Mouse (Mus musculus) natural killer cell, adult 2 months (primary cell): Measurements from ENCODE around the gene Samd14.
"Not testable (repeated sequence)": the region's sequence is repeated elsewhere in the genome, so short reads cannot be mapped to it uniquely, and the experiment has no call there.

Experiments
- DNase-seq, 2 experiments: peaks; one replicate each; pipeline ENCODE4 v3.0.0; 2022; ENCODE audit warnings: low spot score in 2 of 2

Gene Samd14

DNA sequence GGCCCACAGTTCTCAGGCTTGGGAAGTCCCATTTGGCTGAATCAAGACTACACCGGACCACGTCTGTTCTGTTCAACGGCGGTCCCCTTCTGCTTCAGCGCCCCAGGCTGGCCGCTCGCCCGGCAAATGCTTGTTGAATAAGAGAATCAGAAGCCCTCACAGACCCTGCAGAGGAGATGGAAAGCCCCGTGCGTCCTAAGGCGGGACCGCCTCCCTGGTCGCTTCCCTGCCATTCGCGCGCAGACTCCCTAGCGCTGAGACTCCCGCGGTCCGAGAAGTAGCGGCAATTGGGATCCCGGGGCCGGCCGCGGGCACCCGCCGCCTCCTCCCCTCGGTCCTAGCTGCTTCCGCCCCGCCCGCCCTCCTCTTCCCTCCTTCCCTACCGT lies at the start of gene Samd14:
Gene Samd14, plus strand, starts transcription at position 251 of the 386 bp plus-strand sequence.
- DNase-seq = no peak

DNA sequence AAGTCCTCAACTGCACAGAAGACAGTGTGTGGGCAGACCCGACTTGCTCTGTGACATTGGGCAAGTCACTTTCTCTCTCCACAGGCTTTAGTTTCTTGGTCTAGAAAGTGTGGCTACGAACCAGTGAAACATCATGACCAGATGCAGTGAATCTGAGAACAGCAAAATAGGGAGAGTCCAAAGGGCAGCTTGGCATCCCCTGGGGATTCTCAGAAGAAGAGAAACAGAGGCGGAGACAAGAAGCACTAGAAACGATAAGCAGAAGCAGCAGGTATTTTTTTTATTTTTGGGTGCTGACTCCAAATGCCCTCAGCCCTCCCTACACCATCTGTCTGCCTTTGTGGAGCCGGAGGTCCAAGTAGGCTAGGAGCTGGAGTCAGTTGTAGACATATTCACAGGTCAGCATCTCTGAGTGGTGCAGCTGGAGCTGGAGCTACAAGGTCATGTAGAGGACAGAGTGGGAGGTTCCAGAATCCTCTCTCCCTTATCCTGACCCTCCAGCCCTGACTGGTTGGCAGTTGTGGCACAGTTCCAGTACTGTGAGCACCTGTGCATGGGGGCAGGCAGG lies 47.1 kb upstream of the Samd14 start:
- DNase-seq = no peak

DNA sequence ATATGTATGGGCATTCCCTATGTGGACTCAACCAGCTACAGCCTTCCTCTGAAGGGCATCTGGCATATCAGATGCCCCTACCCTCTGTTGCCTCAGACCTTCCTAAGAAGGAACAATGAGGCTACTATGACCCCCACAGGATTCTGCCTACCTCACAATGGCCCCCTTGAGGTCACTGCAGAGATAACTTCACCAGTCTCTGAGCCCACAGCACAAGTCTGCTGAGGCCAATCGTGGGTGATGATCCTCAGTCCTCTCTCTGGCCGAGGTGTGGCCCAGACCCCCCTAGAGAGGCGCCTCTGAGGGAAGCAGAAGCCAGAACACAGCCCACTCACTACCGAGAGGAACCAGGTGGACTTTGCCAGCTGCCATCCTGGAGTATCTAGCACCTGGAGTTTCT lies 42.3 kb upstream of the Samd14 start, which contains the start of gene Hils1:
Gene Hils1, plus strand, starts transcription at position 175 of the 400 bp plus-strand sequence.
- no peak for DNase-seq

DNA sequence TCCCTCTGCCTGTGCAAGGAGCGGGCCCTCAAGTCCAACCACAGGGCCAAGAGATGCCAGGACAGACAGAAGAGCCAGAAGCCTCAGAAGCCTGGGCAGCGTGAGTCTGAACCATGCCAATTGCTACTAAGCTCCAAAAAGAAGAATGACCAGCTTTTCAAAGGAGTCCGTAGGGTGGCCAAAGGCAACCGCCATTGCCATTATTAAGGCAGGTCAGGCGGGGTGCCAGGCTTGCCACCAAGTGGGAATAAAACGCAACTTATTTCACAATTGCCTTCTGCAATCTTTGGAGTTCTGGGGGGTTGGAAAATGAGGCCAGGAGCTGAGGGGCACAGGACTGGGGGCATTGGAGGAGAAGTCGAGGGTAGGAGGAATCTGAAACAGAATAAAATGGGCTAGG lies 41.5 kb upstream of the Samd14 start:
- no peak for DNase-seq

DNA sequence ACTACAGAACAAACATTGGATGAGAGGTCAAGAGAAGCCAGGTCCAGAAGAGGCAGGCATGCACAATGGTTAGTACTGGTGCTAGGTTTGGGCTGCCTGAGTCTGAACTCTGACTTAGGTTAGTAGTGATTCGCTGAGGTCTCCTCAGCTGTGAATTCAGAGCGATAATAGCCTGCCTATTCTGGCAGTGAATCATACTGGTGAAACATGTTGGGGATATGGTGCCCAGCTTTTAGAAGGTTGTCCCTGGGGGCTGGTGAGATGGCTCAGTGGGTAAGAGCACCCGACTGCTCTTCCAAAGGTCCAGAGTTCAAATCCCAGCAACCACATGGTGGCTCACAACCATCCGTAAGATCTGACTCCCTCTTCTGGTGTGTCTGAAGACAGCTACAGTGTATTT lies 40.0 kb upstream of the Samd14 start:
- not testable (repeated sequence) for DNase-seq

DNA sequence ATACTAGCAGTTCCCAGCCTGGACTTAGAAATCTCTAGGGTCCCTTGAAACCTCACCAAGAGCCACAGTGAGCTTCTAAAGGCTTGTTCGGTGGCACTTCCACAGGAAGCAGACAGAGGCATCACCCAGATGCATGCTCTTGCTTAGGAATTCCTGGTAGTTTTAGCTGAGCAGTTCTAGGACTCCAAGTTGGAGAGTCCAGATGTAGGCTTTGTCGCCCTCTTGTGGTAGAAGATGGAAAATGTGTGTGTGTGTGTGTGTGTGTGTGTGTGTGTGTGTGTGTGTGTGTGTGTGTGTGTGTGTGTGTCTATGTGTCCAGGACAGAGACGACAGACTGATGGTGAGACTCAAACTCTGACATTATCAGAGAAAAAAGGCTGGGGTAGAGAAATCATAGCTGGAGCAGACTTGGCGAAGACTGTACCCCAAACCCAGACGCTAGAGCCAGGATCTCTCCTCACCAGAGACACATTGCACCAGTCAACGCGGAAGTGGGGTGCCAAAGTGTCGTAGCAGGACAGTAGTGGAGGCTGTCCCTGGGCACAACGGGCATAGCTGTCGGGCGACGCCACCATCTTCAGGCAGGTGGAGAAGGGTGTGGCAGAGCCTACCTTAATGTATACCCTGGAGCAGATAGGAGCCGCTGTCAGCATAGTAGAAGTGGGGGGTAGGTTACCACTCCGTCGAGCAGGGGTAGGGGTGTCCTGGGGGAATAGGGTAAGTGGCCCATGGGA lies 39.3 kb upstream of the Samd14 start:
- peak; percentile 54 for DNase-seq

DNA sequence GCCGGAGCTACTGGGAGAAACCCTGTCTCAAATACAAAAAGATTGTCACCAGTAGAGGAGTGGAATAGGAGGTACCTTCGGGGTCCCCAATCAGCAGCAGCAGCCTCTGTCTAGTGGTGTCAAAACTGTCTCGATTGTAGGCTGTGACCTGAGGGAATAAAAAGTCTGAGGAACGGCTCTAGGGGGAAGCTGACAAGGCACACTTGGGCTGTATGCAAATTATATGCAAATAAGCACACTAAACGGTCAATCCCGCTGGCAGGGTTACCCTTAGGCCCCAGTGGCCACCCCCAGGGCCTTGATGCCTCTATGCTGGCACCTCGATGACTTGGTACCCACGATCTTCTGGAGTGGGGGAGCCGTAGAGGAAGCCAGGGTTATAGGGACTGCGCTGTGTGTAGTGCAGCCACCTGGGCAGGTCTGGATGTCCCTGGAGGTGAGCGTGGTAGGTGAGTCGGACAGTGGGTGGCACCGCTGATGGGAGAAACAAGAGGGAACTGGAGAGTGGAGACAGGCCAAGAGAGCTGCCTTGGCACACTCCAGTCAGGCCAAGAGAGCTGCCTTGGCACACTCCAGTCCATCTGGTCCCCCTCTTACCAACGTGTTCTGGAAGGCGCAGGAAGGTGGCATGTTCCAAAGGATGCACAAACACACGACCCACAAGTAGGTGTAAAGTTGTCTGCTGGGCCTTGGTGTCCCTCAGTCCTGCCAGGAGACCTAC lies 37.6 kb upstream of the Samd14 start:
- no peak for DNase-seq

DNA sequence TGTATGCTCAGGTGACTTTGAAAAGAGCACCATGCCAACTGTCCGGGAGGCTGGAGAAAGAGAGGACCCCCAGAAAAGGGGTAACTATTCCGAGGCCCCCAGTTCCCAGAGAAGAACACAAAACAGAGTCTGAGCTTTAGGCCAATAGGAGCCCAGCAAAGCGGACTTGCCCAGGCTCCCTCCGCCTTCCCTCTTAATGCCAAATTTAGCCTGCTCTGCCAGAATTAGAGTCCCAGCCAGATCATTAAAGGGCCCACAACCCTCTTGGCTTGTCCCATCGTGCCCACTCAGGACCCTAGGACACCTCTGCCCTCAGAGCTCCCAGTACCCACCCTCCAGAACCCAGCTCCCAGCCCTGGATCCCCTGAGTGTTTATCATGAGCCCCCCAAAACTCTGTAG lies 36.8 kb upstream of the Samd14 start:
- DNase-seq = no peak

DNA sequence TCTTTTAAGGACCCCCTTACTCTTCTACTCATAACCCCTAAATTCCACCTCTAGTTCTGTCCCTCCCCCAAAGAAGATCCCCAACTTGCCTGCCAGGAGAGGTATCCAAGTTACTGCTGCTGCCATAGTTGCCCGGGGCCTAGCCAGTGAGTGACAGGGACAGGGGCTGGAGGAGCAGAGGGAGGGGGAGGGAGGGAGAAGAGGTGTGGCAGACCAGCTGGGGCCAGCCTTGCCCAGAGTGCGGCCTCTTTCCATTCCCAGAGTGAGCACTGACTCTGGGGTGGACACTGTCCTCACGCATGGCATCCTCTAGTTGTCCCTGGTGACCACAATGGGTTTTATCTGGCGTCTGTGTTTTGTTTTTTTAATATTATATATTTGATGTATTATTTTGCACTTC lies 36.4 kb upstream of the Samd14 start:
- no peak for DNase-seq

DNA sequence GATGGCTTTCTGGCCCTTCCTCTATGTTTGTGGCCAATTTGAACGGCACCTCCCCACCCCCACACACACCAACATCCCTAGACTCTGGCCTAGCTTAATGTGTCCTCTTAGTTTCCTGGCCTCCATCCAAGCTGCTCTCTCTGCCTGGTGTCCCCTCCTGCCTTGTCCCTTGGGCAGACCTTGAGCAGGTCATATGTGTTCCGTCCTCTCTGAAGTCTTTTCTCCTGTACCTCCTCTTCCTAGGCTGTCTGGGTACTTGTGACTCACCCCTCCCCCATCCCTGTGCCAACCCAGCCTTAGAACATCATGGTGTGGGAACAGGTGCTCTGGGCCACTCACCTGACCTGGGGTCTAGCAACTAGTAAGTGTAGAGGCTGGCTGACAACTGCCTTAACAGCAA lies 34.7 kb upstream of the Samd14 start:
- DNase-seq = no peak

DNA sequence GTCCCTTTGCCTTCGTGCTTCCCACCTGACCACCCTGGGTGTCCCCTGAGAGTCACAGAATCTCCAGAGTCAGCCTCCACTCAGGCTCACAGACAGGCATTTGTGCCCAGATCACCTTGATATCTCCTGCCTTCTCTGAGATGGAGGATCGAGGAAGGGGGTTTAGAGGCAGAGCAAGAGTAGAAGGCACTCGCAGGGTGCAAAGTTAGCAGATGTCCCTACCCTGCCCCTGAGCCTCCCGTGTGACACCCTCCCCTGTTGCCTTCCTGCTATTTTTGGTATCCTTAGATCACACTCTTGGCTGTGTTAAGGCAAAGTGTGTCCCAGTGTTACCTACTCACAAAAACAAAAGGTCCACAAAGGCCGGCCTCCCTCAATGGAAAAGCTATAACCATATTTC lies 33.5 kb upstream of the Samd14 start, which contains the start of gene Sgca:
Gene Sgca, minus strand, starts transcription at position 129 of the 400 bp plus-strand sequence.
- DNase-seq = no peak

DNA sequence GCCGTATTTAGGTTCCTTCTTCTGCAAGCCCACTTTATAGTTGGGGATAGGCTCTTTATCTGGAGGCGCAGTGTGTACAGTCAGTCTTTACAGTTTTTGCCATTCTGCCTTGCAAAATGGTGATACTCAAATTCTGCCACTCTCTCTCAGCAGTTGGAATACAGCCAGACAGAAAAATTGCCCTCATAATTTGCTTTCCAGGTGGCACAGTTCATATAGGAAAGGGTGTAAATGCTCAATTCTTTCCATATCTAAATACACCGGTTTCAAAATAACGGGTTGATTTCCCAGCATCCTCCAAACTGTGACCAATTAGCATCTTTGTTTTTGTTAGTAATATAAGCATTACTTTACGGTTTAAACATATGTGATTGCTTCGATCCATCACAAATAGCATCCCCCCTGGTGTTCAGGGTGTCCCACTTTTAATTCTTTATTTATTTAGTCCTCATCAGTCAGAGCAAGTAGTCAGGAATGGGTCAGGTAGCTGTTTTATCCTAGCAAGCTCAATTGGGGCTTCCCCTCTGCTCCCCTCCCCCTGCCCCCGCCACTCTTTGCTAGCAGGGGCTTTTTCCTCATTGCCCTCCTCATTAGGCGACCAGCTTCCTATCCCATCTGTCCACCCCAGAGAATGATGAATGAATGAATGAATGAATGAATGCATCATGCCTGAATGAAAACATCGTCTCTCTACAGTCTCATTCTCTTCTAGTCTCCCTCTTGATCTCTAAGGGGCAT lies 31.3 kb upstream of the Samd14 start:
- no peak for DNase-seq

DNA sequence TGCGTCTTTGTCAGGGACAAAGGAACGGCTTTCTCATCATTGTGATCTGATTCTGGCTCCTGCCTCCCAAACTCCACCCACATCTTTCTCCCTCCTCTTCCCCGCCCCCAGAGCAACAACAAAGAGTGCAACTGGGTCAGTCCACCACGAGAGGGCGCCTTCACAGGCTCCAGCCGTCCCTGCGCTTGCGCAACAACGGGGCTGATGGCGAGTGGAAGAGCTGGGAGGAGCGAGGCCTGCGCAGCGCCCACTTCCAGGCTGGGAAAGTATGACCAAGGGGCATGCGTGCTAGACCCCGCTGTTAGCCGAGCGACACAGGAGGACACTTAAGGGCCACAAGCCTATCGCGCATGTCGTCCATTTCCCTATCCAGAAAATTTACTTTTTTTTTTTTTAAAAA lies 30.7 kb upstream of the Samd14 start:
- DNase-seq = peak; percentile 91 to 93

DNA sequence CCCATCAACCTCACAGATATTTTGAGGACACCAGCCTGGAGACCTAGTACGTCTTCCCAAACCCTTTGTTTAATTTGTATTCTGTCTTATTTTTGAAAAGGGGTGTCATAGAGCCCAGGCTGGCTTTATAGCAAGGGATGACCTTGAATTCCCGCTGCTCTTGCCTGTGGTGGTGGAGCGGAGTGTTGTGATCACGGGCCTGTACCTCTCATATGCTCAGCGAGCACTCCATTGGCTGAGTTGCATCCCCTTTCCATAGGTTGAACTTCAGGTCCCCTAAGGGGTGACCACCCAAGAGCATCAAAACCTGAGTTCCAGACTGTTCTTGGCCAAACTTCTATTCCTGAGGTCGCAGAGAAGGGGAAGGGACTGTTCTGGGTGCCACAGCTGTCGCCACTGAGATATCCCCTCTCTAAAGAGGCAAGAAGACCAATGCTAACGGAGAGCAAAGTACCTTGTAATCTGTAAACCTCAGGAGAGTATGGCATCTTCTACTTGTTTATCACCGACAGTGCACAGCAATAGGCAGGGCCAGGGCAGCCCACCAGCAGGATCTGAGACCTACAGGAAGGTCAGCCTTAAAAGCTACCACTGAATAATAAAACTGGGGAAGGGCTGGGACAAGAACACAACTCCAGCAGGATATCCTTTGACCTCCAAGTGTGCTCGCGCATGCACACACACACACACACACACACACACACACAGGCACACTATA lies 30.1 kb upstream of the Samd14 start:
- DNase-seq = no peak

DNA sequence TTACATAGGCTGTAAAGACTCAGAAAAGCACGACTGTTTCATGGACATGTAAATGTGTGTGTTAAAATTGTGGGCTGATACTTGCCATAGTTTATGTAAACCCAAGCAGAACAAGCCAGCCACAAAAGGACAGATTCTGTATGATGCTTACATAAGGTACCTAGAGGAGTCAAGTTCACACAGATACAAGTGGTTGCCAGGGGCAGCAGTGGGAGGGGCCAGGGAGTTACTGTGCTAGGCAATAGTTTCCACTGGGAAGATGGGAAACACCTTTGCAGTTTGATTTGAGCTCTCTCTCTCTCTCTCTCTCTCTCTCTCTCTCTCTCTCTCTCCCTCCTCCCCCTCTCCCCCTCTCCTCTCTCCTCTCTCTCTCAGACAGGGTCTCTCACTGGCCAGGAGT lies 24.5 kb upstream of the Samd14 start:
- DNase-seq = no peak

DNA sequence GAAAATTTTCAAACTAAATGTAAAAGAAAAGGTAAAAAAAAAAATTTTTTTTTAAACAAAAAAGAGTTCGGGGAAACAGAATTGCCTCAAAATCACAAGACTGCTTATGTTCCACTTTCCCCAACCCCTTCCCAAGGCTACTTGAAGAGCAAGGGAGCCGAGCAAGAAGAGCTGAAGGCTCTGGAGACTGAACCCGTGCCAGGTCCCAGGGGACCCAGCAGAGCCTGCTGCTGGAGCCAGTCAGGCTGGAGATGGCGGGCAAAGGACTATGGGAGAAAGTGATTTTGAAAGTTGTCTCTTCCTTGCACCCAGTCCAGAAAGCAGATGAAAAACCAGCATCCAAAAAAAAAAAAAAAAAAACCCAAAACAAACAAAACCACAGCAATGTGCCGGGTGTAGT lies 23.9 kb upstream of the Samd14 start:
- DNase-seq = no peak

DNA sequence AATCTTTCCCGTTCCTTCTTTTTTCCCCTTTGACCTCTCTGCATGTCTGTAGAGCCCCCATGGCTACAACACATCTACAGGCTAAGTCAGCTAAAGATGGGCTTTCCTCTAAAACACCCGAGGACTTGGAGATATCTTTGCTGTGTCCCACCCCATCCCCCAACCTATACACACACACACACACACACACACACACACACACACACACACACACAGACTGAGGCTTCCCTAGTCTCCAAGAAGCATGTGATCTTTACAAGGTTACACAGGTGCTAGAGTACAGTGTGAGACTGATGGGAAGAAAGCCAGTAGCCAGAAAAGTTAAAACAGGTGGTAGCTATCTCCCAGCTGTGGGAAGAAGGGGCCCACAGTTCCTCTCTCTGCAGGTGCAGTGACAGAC lies 23.2 kb upstream of the Samd14 start:
- DNase-seq = no peak

DNA sequence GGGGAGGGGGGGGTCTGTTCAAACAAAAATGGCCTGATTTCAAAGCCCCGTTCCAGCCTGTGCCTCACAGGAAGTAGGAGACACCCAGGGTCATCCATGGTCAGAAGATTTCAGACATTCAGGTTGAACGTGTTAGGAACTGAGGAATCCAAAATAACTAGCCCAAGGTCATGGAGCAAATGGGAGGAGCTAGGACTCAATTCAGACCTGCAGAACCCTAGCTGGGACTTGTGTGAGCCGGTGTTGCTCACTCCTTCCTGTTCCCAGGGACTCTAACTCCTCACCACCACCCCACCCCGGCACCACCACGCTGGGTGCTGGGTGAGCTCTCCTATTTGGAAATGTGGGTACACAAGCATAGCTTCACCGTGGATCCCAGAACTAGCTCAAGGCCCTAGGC lies 22.3 kb upstream of the Samd14 start:
- DNase-seq = no peak

DNA sequence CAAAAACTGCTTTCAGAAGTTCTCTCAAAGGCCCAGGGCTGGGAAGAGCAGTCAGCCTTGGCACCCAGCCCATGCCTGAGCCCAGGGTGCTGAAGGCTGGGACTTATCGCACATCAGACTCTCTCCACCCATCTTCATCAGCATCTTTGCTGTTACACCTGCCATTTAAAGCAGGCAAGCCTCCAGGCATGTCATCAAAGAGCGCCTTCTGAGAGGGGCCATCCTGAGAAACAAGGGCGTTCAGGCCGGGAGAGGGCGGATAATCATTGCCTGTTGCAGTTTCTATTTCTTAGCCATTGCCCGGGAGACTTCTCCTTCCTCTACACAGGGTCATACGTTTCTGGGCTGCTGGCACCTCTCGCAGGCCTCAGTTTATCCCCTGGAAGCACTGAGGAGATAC lies 21.8 kb upstream of the Samd14 start:
- no peak for DNase-seq

DNA sequence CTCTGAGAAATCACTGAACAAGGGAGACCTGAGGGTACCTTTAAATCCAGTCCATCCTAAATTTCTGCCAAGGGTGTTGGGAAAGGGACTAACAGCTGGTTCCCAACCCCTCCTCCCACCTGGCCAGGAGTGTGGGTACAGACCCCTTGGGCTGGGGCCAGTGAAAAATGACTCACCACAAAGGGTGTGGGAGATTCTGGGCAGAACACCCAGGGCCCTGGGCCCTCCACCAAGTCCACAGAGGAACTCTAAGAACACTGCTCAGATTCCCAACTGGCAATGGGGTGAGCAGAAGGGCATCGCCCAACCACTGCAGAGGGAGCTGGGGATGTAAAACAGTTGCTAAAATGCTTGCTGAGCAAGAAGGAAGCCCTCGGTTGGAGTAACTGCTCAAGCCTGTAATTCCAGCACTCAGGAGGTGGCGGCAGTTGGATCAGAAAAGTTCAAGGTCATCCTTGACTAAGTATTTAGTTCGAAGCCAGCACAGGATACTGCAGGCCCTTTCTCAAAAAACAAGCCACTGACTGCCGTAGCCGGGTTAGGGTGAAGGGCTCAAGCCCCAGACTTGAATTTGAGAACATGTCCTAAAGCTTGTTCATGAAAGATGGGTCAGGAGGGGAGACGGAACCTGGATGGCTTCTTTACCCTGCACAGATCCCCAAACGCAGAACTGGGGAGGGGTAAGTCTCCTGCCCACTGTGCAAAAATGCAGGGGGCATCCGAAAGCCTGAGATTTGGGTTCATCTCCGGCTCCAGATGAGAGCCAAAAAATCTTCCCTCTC lies 20.7 kb upstream of the Samd14 start:
- no peak for DNase-seq

DNA sequence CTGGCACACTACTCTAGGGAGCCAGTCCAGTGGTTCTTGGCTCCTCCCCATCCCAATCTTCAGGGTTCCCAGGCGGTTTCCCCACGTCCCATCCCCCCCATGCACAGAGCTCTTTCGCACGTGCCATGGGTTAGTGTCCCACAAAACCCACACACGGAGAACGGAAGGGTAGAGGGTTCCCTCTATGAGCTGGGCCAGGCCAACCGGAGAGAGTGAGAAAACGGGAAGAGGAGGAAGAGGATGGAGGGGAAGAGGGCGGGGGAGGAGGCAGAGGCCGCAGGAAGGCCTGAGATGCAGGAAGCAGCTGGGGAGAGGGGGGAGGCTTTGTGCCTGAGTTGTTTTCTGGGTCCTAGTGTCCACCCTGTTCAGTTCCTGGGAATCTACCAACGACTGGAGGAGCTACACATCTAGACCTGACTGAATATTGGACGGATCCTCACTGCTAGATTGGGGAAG lies 20.1 kb upstream of the Samd14 start:
- DNase-seq = peak; percentile 46 to 61
